Mouse (Mus musculus) spleen, adult 2 months (tissue): ENCODE results near the gene Zfp422. TPM values are rescaled to one million over a fixed set of nuclear protein-coding genes. Genes with fewer than 3 reads are reported as not detected.
"Not testable (repeated sequence)": the region's sequence is repeated elsewhere in the genome, so short reads cannot be mapped to it uniquely, and the experiment has no call there.

Experiments used
- DNase-seq, 2 experiments: peaks; one replicate each; pipeline versions ENCODE4 v3.0.0 to v3.0.0-alpha.2; 2012 to 2021; ENCODE audit warnings: low spot score in 2 of 2, low read depth in 1 of 2
- H3K27ac ChIP-seq: fragments of 200-500 bp; 2 replicates; pipeline ENCODE4 v1.5.1; 2012; ENCODE audit warnings: low read length, inconsistent platforms; ENCODE audit not compliant: insufficient read depth
- H3K27me3 ChIP-seq: fragments of 200-500 bp; 2 replicates; pipeline ENCODE4 v1.6.1; 2012; ENCODE audit warnings: mild to moderate bottlenecking, moderate library complexity, low read length, inconsistent platforms; ENCODE audit not compliant: control insufficient read depth, insufficient read depth
- H3K36me3 ChIP-seq: fragments of 200-500 bp; 2 replicates; pipeline ENCODE4 v1.6.1; 2012; ENCODE audit warnings: mild to moderate bottlenecking, low read length, inconsistent platforms; ENCODE audit not compliant: control insufficient read depth, insufficient read depth
- H3K4me1 ChIP-seq: fragments of 200-500 bp; 2 replicates; pipeline ENCODE4 v1.6.1; 2011; ENCODE audit warnings: inconsistent platforms; ENCODE audit not compliant: control insufficient read depth, insufficient read depth, insufficient read length
- H3K4me3 ChIP-seq: fragments of 200-500 bp; 2 replicates; pipeline ENCODE4 v1.5.1; 2011; ENCODE audit warnings: mild to moderate bottlenecking, inconsistent platforms; ENCODE audit not compliant: insufficient read depth, insufficient read length; ENCODE audit errors: extremely low read depth
- CTCF ChIP-seq: fragments of 200-500 bp; IDR thresholded peaks from 2 replicates; pipeline ENCODE4 v1.5.1; 2011; ENCODE audit warnings: mild to moderate bottlenecking, inconsistent platforms; ENCODE audit not compliant: insufficient read depth, insufficient read length, insufficient replicate concordance; ENCODE audit errors: extremely low read depth
- POLR2A ChIP-seq: fragments of 200-500 bp; IDR thresholded peaks from 2 replicates; pipeline ENCODE4 v1.6.1; 2011; ENCODE audit warnings: low read depth, low read length, inconsistent platforms
- WGBS: fragments of 180-500 bp; shearing (Covaris S2); methylation state at CpG from one replicate; pipeline ENCODE4 v1.1.7; 2018; 5-methylcytosine and 5-hydroxymethylcytosine counted together
- polyA plus RNA-seq: library from polyadenylated mRNA; depleted of rRNA; stranded (reverse); fragments of >200 nt; gene quantifications from 2 replicates; pipeline ENCODE4 v1.2.3, GENCODE M21; 2012

Zfp422 gene
- polyA plus RNA-seq, 1 experiment = 7.2 TPM

- no peak for TF ChIP-seq POLR2A
- TF ChIP-seq CTCF = no peak
- DNase-seq = no peak
- Histone ChIP-seq H3K27me3 (no peaks in the 10 kb centered on the region), H3K4me3 (no peak overlapping the region), H3K36me3 (no peaks in the 10 kb centered on the region; the same call in 1 of the 2 replicates), H3K4me1 (no peaks in the 10 kb centered on the region; the same call in 1 of the 2 replicates), H3K27ac (no peak overlapping the region)
- 86% methylated on average over 10 of the region's 10 CpGs for WGBS
Measured at GRCm38 (mm10) chr6:116629766-116630165, 967 bp upstream of the Zfp422 start.

- H3K27ac ChIP-seq = no peak overlapping the region
- 9% methylated on average over 9 of the region's 9 CpGs for WGBS
- no peaks in the 10 kb centered on the region; the same call in 1 of the 2 replicates for H3K36me3 ChIP-seq
- peak overlapping the region; percentile 90 for H3K4me3 ChIP-seq
- no peak for TF ChIP-seq CTCF
- TF ChIP-seq POLR2A = no peak
- H3K4me1 ChIP-seq = no peaks in the 10 kb centered on the region; the same call in 1 of the 2 replicates
- H3K27me3 ChIP-seq = no peaks in the 10 kb centered on the region
- no peak for DNase-seq
Measured at GRCm38 (mm10) chr6:116628095-116628494, 704 bp downstream of the Zfp422 start.

- not testable (repeated sequence) for H3K4me3 ChIP-seq, H3K4me1 ChIP-seq, H3K36me3 ChIP-seq, DNase-seq, H3K27me3 ChIP-seq, H3K27ac ChIP-seq
- 96% methylated on average over 9 of the region's 9 CpGs for WGBS
Measured at GRCm38 (mm10) chr6:116626417-116626816, 2.4 kb downstream of the Zfp422 start.

GRCm38 (mm10) chr6:116621318-116622023, 7.3 kb downstream of the Zfp422 start:
- H3K36me3 ChIP-seq = no peaks in the 10 kb centered on the region; the same call in 1 of the 2 replicates
- no peak overlapping the region for H3K27ac ChIP-seq
- 20% methylated on average over 8 of the region's 8 CpGs for WGBS

GRCm38 (mm10) chr6:116618073-116618472, 10.7 kb downstream of the Zfp422 start:
- no peak for TF ChIP-seq CTCF
- no peak for TF ChIP-seq POLR2A
- no peak overlapping the region for H3K4me3 ChIP-seq
- H3K27me3 ChIP-seq = no peaks in the 10 kb centered on the region
- no peaks in the 10 kb centered on the region for H3K4me1 ChIP-seq
- no peak for DNase-seq
- no peaks in the 10 kb centered on the region for H3K36me3 ChIP-seq
- no peak overlapping the region for H3K27ac ChIP-seq

More at GRCm38 (mm10) chr6:116621318-116622023, 7.3 kb downstream of the Zfp422 start:
- Histone ChIP-seq H3K4me3 (no peak overlapping the region), H3K4me1 (no peaks in the 10 kb centered on the region), H3K27me3 (no peaks in the 10 kb centered on the region)
- no peak for DNase-seq
- TF ChIP-seq CTCF (no peak), POLR2A (no peak)

- H3K27ac ChIP-seq = no peak overlapping the region
- H3K27me3 ChIP-seq = peaks cover 1% of the 10 kb centered on the region; the same call in 1 of the 2 replicates
- no peak overlapping the region for H3K4me3 ChIP-seq
- TF ChIP-seq CTCF (no peak), POLR2A (no peak)
- H3K4me1 ChIP-seq = no peaks in the 10 kb centered on the region
- 84% methylated on average over 2 of the region's 2 CpGs for WGBS
- no peaks in the 10 kb centered on the region for H3K36me3 ChIP-seq
- DNase-seq = no peak
Measured at GRCm38 (mm10) chr6:116615719-116616118, 13.1 kb downstream of the Zfp422 start.

GRCm38 (mm10) chr6:116607230-116607629, 21.6 kb downstream of the Zfp422 start:
- no peak for TF ChIP-seq POLR2A
- no peak for TF ChIP-seq CTCF
- H3K4me1 ChIP-seq = no peaks in the 10 kb centered on the region
- no peaks in the 10 kb centered on the region for H3K27me3 ChIP-seq
- no peak for DNase-seq
- WGBS = 46% methylated on average over 4 of the region's 4 CpGs
- no peak overlapping the region for H3K4me3 ChIP-seq
- no peak overlapping the region for H3K27ac ChIP-seq
- H3K36me3 ChIP-seq = no peaks in the 10 kb centered on the region

- not testable (repeated sequence) for DNase-seq, H3K27me3 ChIP-seq, H3K36me3 ChIP-seq, H3K4me1 ChIP-seq, H3K4me3 ChIP-seq, H3K27ac ChIP-seq
Measured at GRCm38 (mm10) chr6:116600969-116601368, 27.8 kb downstream of the Zfp422 start.
